Mouse (Mus musculus): ENCODE data around the gene Ppp1r13b.
A peak's percentile ranks its signal among the peaks of the same experiment; 100 is the strongest.

The Ppp1r13b gene

DNA sequence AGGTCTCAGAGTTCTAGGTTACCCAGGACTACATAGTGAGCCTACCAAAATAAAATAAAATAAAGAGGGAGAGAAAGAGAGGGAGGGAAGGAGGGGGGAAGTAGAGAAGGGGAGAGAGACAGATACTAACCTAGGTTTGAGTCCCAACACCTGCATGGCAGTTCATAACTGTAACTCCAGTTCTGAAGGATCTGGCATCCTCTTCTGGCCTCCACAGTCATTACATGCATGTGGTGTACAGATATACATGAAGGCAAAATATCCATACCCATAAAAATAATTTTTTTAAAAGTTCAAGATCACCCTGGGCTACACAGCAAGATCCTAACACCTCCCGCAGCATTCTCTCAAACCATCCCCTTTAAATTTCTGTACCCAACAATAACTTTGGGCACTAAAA is 20.9 kb downstream of the Ppp1r13b start:
- DNase-seq (ENCODE audit: extremely low read depth, low read depth), result no peak

DNA sequence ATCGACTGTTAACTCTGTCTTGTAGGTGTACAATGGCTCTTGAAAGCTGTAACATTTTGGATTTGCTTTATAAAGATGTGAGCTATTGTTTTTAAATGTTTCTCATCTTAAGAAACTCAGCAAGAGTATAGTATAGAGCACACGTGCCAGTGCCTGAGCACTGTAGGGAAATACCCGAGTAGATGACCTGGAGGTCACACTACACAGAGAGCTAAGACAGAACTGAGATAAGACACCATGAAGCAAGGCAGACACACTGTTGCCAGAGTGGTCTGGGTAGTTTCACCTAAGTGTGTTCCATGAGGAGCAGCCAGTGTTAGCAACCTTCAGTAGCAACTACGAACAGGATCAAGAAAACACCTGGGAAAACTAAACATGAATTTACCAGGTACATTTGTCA is 25.1 kb downstream of the Ppp1r13b start:
- no peak for DNase-seq (ENCODE audit: extremely low read depth, low read depth)

DNA sequence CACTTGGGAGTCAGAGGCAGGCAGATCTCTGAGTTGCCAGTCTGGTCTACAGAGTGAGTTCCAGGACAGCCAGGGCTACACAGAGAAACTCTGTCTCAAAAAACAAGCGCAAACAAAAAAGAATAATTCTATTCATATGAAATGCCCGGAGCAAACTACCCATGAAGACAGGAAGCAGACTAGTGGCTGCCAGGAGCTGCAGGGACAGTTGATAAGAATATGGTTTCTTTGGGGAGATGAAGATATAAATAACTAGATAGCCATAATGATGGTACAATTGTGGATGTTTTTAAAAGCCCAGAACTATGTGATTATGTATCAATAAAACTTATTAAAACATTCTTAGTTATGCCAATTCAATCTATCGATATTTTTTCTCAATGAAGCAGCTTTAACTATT is 25.9 kb downstream of the Ppp1r13b start:
- DNase-seq (ENCODE audit: extremely low read depth, low read depth), result no peak

DNA sequence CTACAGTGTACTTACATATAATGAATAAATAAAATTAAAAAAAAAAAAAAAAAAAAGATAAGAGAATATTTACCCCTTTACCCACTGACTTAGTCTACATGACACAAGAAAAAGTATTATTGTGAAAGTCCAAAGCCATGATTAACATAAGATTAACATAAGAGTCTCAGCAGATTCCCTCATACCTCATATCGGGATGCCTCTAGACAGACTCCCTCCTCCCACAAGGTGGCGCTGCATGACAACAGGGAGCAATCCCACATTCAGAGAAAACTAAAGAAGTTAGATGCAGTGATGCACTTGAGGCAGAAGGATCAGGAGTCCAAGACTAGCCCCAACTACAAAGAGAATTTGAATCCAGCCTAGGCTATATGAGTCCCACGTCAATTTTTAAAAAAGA is 29.7 kb downstream of the Ppp1r13b start:
- no peak for DNase-seq (ENCODE audit: extremely low read depth, low read depth)

DNA sequence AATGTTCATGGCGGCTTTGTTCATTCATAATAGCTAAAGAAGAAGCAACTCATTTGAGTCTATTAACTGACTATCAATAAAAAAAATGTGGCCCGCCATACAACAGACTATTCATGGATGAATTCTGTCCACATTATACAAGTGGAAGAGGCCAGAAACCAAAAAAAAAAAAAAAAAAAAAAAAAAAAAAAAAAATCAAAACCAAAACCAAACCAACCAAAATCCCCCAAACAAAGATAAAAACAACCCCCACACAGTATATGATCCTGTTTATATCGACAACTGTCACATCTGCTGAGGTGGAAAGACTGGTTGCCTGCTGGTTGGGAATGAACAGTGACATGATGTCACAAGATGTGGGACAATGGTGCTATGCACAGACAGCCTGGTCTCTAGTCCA is 32.4 kb downstream of the Ppp1r13b start:
- DNase-seq (ENCODE audit: extremely low read depth, low read depth), result no peak

DNA sequence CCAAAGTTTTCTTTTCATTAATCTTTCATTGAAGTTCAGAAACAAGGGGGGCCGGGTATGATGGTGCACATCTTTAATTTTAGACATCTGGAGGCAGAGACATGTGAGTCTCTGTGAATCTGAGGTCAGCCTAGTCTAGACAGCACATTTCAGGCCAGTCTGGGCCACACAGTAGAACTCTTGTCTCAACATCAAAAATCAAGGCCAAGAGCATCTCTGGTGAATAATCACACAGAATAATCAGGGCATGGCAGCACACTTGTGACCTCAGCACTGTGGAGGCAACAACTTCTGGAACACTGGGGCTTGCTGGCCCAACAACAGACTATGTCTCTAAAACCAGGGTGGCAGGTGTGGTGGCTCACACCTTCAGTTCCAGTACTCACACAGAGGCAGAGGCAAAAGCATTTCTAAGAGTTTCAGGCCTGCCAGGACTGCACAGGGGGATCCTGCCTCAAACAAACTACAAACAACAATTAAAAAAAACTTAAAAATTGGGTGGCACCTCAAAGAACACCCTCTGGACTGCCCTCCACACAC is 33.2 kb downstream of the Ppp1r13b start:
- DNase-seq (ENCODE audit: extremely low read depth, low read depth), result no peak

DNA sequence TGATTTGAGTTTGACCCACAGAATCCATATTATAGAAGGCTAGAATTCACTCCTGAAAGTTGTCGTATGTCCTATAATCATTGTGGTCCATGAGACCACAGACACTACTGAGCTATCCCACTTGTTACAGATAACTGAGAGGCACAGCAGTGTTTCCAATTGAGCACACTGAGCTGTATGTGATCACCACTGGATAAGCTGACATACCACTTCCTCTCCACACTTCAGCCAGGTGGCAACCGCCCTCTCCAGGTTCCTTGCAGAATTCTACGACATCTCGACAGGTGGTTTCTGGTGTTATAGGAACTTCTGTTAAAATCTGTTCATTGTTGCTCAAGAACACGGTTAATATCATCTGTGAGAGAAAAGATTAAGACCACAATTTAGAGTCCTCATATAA is 35.8 kb downstream of the Ppp1r13b start:
- no peak for DNase-seq (ENCODE audit: extremely low read depth, low read depth)

DNA sequence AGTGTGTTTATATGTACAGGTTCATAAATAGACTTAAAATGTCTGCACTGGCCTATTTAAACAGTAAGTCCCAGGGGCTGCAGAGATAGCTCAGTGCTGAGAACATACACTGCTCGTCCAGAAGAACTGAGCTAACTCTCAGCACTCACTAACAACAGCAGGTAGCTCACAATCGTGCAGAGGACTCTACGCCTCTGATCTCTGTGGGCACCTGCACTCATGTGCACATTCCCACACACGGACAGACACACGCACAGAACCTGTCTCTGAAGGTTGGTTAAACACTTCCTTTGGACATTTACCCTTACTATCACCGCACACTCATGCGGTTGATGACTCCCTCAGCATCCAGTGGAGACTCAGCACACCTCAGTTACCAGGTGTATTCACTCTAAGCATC is 37.1 kb downstream of the Ppp1r13b start:
- no peak for DNase-seq (ENCODE audit: extremely low read depth, low read depth)

DNA sequence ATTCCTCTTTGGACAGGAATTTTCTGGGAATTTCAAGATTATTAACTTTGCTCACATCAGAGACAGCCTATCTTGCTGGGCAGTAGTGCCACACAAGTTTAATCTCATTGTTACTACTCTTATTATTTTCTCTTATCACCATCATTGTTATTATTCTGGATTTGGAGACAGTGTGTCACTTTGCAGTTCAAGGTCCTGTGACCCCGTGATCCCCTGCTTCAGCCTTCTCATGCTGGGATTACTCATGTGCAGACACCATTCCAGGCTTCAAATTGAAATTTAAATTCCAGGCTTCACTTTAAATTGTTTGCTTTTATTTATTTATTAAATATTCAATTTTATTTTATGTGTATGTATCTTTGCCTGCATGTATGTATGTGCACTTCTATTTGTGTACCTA is 38.1 kb downstream of the Ppp1r13b start:
- no peak for DNase-seq (ENCODE audit: extremely low read depth, low read depth)

DNA sequence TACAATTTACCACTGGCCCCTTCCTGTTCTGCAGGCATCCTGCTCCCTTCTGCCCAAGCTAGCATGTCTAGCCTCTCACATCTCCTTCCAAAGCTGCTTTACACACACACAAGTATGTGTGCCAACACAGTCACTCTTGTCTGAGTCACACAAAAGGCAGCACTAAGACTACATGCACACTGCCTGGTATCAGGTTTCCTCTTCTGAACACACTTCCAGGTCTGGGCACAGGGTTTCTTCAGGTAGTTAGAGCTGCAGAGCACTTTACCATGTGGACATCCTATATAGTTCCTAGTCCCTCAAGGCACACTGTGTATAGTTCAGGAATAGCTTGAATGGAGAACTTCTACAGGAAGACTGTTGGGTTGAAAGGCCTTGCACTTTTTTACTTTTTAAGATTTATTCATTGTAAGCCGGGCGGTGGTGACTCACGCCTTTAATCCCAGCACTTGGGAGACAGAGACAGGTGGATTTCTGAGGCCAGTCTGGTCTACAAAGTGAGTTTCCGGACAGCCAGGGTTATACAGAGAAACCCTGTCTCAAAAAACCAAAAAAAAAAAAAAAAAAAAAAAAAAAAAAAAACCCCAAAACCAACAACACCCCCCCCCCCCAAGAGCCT is 43.6 kb downstream of the Ppp1r13b start:
- no peak for DNase-seq (ENCODE audit: extremely low read depth, low read depth)

DNA sequence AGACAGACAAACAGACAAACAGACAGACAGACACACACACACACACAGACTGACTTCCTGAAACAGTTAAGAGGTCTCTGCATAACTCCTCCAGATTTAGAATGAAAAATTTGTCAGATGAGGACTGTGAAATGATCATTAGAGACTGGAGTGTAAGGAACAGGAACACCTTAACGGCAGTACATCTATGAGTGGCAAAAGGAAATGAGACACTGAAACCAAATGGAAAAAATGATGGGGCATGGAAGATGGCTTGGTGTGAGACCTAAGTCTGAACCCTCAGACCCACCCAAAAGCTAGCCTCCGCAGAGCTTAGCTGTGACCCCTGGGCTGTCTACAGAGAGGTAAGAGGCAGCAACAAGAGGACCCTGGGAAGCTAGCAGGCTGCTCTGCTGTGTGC is 52.5 kb downstream of the Ppp1r13b start:
- DNase-seq (ENCODE audit: extremely low read depth, low read depth), result no peak

DNA sequence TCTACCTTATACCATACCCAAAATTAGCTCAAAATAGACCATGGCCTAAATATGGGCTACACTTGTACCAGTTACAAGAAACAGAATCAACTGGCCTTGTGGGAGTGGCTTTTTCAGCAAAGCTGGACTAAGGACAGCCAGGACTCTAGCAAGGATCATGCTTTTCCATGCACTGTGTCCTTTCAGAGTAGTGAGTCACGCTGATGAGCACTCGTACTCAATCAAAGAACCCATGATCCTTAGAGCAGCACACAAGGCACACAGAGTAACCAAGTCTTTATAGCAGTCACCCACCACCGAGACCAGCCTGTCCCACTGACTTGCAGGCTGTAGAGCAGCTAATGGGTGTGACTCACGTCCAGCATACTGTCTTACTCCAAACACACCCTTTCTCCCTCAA is 54.4 kb downstream of the Ppp1r13b start:
- no peak for DNase-seq (ENCODE audit: extremely low read depth, low read depth)

DNA sequence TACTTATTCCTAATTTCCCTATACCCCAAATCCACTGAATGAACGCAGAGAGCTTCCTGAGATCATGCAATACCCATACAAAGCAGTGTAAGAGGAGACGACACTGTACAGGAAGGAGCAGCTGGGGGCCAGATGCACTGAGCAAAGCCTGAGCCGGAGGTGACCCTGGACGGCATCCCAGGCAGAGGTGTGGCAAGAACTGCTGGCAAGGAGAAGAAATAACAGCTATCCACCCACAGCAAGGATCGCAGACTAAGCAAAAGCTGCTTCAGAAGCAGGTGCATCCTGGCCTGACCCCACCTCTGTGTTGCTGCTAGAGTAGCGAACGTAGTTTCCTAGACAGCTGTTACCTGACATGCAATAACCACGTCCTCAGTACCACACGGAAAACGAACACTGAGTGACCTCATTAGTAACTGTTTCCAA is 54.9 kb downstream of the Ppp1r13b start:
- DNase-seq (ENCODE audit: extremely low read depth, low read depth), result no peak

DNA sequence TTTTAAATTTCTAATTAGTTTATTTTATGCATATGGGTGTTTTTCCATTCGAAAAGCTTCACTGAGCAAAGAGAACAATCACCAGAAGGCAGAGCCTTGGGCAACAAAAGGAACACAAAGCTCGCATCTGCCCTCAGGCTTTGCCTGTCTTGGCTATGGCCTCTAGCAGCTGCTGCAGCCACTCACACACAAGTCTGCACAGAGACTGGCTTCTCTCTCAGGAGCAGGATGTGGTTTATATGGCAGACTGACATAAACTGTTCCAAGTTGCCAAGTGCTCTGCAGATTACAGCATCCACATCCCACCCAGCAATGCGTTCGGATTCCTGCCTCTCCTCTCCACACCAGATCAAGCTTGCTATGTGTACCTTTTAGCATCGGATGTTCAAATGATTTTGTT is 56.2 kb downstream of the Ppp1r13b start:
- DNase-seq (ENCODE audit: extremely low read depth, low read depth), result no peak

DNA sequence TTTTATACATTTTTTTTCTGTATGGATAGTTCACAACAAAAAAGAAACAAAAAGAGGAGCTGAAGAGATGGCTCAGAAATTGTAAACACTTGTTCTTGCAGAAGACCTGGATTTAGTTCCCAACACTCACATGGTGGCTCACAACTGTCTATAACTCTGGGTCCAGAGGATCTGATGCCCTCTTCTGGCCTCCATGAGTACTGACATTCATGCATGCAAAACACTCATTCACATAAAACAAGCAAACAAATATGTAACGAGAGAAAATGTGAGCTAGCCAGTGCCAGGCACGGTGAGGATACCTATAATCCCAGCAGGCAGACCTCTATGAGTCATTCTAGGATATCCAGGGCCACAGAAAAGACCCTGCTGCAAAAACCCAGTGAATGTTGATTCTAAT is 56.7 kb downstream of the Ppp1r13b start:
- no peak for DNase-seq (ENCODE audit: extremely low read depth, low read depth)

DNA sequence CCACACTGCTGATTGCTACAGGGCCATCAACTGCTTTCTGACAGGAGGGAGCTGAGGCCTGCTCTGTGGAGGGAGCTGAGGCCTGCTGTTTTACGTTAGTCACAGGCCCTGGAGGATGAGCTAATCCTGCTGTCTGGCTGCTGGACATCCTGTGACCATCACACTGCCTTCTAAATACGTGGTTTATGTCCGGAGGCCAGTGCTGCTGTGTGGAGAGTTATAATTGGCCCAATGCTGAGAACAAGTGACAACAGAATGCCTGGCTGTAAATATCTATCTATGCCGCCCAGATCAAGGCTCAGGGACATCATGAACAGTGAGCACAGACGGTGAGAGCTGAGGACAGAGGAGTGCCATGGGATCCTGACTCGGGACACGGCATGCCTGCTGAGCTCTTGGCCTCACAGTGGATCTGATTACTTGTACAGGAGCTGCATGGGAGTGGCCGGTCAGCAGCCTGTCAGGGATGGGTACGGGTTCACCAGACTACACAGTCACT is 59.6 kb downstream of the Ppp1r13b start:
- no peak for DNase-seq (ENCODE audit: extremely low read depth, low read depth)

DNA sequence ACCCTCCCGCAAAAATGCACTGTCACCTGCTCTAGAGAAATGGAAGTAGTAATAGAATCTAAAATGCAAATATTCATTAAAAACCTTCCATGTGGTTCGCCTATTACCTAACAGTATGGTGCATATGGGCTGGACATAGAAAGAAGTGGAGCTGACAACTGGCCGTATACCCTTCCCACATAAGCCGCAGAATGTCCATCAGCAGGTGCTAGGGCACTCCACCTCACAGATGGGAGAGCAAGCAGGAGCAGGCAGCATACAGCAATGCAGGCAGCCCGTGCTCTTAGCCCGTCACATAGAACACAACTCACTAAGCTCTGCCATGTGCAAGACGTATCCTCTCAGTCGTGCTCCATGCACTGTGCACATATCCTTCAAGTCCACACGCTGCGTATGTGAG is 61.1 kb downstream of the Ppp1r13b start:
- no peak for DNase-seq (ENCODE audit: extremely low read depth, low read depth)

DNA sequence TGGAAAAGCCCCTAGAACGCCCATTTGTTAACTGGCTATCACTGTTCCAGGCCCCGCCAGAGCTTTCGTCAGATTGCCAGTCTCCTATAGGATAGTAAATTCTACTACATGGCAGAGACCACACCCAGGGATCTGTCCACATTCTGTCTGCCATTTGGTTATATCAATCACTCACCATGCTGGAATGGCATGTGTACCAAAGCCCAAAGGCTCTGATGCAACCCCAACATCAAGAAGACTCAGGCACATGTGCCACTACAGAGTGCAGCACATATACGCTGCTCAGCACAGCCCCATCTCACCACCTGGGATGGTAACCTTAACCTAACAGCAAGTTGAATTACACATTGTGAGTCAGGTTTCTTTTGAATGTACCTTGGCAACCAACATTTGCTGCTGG is 62.0 kb downstream of the Ppp1r13b start:
- DNase-seq (ENCODE audit: extremely low read depth, low read depth), result no peak

DNA sequence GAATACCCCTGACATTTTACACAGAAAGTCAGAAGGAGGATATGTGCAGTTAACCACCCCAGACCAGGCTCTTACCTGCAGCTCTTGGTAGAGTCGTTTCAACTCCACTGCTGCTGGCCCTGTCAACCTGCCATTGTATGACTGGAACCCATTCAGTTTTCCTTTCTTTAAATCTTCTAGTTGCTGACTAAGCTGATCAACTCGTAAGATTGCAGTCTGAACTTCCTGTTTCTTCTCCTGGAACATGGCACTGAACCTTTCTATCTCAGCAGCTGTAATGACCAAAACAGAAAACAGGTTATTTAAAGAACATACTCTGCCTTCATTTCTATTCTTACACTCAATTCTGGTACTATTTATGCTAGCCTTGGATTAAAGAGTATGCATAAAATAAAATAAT is 64.4 kb downstream of the Ppp1r13b start:
- DNase-seq (ENCODE audit: extremely low read depth, low read depth), result peak; percentile 33

DNA sequence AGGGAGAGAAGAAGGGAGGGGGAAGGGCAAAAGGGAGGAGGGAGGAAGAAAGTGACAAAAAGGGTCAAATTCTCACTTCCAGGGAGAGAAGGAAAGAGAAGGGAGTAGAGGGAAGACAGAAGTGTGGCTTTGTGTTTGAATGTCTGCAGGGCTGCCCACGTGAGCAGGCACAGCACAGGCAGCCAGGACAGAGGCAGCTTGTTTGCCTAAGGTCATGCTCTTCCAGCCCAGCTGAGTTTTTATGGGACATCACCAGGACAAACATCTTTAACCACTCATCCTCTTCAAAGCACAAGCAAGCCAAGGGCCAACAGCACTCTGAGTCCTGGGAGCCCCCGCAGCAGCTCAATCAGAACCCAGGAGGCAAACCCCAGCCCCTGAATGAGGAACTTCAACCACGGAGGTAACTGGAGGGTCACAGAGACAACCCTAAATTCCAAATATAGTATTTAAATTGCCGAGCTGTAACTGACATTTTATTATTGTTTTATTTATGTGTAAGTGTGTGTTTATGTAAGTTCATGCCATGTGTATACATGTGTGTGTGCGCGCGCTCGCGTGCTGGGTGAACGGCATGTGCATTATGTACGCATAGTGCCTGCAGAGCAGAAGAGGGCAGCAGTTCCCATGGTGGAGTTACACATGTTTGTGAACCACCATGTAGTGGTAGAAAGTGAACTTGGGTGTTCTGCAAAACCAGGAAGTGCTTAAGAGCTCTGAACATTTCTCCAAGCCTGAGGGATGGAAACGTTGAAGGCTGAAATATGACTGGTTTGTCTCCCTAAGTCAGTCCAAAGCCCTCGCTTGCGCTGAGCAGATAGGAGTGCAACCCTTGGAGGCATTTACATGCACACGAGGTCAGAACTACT is 65.1 kb downstream of the Ppp1r13b start:
- peak; percentile 8 for DNase-seq (ENCODE audit: extremely low read depth, low read depth)

DNA sequence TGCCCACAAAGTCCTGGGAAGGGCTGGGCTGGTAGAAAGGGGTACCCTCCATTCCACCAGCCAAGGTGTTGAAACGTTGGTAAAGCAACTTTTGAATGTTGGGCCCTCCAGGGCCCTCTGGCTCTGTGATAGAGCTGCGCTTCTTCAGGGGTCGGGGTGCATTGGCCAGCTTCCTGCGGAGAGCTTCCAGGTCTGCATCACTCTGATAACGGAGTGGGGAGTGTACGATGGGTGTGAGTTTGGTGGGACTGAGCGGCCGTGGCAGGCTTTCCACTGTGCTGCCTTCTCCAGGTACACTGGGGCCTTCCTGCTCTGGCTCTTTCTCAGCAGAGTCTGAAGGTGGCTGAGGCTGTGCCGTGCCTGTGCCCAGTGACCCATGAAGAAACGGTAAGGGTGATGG is 74.5 kb downstream of the Ppp1r13b start:
- no peak for DNase-seq (ENCODE audit: extremely low read depth, low read depth)

DNA sequence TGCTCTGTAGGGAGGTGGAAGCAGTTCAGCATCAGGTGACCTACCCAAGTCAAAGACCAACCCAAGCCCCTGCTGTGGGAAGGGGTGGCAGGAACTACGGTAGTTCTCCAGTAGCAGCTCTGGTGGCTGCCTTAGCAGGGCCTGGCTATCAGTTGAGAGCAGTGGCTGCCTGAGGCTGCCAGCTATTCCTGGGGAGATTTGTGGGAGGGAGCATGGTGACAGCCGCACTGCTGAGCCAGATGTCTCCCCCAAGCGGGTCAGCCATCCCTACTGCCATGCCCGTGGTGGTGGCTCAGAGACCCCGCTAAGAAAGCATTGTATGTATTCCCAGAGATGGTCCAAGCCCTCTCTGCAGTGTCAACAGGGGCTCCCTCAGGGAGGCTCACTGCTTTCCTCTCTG is 75.3 kb downstream of the Ppp1r13b start:
- DNase-seq (ENCODE audit: extremely low read depth, low read depth), result no peak

DNA sequence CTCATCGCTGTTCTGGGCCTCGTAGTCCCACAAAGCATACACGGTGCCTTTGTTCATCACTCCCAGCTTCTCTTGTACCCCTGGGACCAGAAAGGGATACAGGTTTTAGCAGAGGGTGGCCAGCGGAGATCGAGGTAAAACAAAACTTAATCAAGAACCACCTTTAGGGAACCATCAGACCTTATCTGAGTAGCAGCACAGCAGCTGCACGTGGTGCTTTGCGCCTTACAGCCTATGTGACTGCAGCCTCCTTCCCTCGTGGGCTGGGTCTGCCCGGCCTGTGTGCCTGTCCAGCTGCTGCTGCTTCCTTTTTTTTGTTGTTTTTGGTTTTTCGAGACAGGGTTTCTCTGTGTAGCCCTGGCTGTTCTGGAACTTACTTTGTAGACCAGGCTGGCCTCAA is 77.5 kb downstream of the Ppp1r13b start:
- DNase-seq (ENCODE audit: extremely low read depth, low read depth), result no peak

All from MEL-GATA-1-ER (cell line).